Mouse (Mus musculus) inflammation-experienced regulatory T-cells, adult 16 weeks (primary cell): ENCODE results near the gene Hcn2. TPM values are rescaled to one million over a fixed set of nuclear protein-coding genes. Genes with fewer than 3 reads are reported as not detected.

Experiments
- polyA plus RNA-seq: library from polyadenylated mRNA; unstranded; fragments of 100-300 nt; shearing (Covaris generic); gene quantifications from one replicate; pipeline ENCODE4 v1.2.1, GENCODE M21; 2017

Hcn2 gene
- not detected for polyA plus RNA-seq

GRCm38 (mm10) chr10:79716254-79716987 lies at the start of gene Hcn2:
Gene Hcn2, plus strand, starts transcription at chr10:79716634.

GRCm38 (mm10) chr10:79668771-79669575 lies 47.5 kb upstream of the Hcn2 start, which contains the start of gene Tpgs1:
Gene Tpgs1, plus strand, starts transcription at chr10:79669369.

GRCm38 (mm10) chr10:79681591-79682245 lies 34.7 kb upstream of the Hcn2 start, which contains the start of gene Cdc34:
Gene Cdc34, plus strand, starts transcription at chr10:79682195.

GRCm38 (mm10) chr10:79688720-79689119 lies 27.7 kb upstream of the Hcn2 start, which contains the start of gene Gzmm:
Gene Gzmm, plus strand, starts transcription at chr10:79689020.

GRCm38 (mm10) chr10:79704065-79704969 lies 12.1 kb upstream of the Hcn2 start, which contains the start of gene Bsg:
Gene Bsg, plus strand, starts transcription at chr10:79704491.

GRCm38 (mm10) chr10:79745898-79746773 lies 29.7 kb downstream of the Hcn2 start, which contains the start of gene Polrmt:
Gene Polrmt, minus strand, starts transcription at chr10:79746581.

GRCm38 (mm10) chr10:79754856-79755516 lies 38.6 kb downstream of the Hcn2 start, which contains the start of gene Fgf22:
Gene Fgf22, plus strand, starts transcription at chr10:79755076.

GRCm38 (mm10) chr10:79766508-79767325 lies 50.3 kb downstream of the Hcn2 start, which contains the start of gene Rnf126:
Gene Rnf126, minus strand, starts transcription at chr10:79766952.

GRCm38 (mm10) chr10:79777103-79777531 lies 60.7 kb downstream of the Hcn2 start, which contains the start of gene Fstl3:
Gene Fstl3, plus strand, starts transcription at chr10:79777272.

Other genes with a start within 250 kb of the Hcn2 start
- not detected for gene Vmn2r83, start 247.9 kb upstream of the Hcn2 start, polyA plus RNA-seq
- gene Plpp2, start 182.8 kb upstream of the Hcn2 start, polyA plus RNA-seq: 4.6 TPM
- 45.2 TPM for gene Mier2, start 161.4 kb upstream of the Hcn2 start, polyA plus RNA-seq
- gene Theg, start 129.3 kb upstream of the Hcn2 start, polyA plus RNA-seq: not detected
- gene C2cd4c, start 102.6 kb upstream of the Hcn2 start, polyA plus RNA-seq: not detected
- gene Shc2, start 78.7 kb upstream of the Hcn2 start, polyA plus RNA-seq: not detected
- gene Odf3l2, start 70.9 kb upstream of the Hcn2 start, polyA plus RNA-seq: not detected
- 0.65 TPM for gene Madcam1, start 52.1 kb upstream of the Hcn2 start, polyA plus RNA-seq
- 48.4 TPM for gene Tpgs1, start 47.3 kb upstream of the Hcn2 start, polyA plus RNA-seq
- gene Cdc34, start 34.4 kb upstream of the Hcn2 start, polyA plus RNA-seq: 23.4 TPM
- 1.0 TPM for gene Gzmm, start 27.6 kb upstream of the Hcn2 start, polyA plus RNA-seq
- 300 TPM for gene Bsg, start 12.1 kb upstream of the Hcn2 start, polyA plus RNA-seq
- 58.1 TPM for gene Polrmt, start 29.9 kb downstream of the Hcn2 start, polyA plus RNA-seq
- not detected for gene Fgf22, start 38.4 kb downstream of the Hcn2 start, polyA plus RNA-seq
- 8.7 TPM for gene Rnf126, start 50.3 kb downstream of the Hcn2 start, polyA plus RNA-seq
- gene Fstl3, start 60.6 kb downstream of the Hcn2 start, polyA plus RNA-seq: 0.68 TPM
- not detected for gene Prss57, start 74.3 kb downstream of the Hcn2 start, polyA plus RNA-seq
- gene Palm, start 76.9 kb downstream of the Hcn2 start, polyA plus RNA-seq: 0.30 TPM
- not detected for gene Misp, start 104.4 kb downstream of the Hcn2 start, polyA plus RNA-seq
- gene Ptbp1, start 137.8 kb downstream of the Hcn2 start, polyA plus RNA-seq: 375 TPM
- gene Prtn3, start 157.8 kb downstream of the Hcn2 start, polyA plus RNA-seq: not detected
- gene Plppr3, start 158.0 kb downstream of the Hcn2 start, polyA plus RNA-seq: 4.9 TPM
- gene Elane, start 169.6 kb downstream of the Hcn2 start, polyA plus RNA-seq: not detected
- gene Cfd, start 174.2 kb downstream of the Hcn2 start, polyA plus RNA-seq: not detected
- gene Med16, start 192.3 kb downstream of the Hcn2 start, polyA plus RNA-seq: 31.2 TPM
- 11.2 TPM for gene Gm26602, start 194.2 kb downstream of the Hcn2 start, polyA plus RNA-seq
- 0.39 TPM for gene Kiss1r, start 200.3 kb downstream of the Hcn2 start, polyA plus RNA-seq
- 217 TPM for gene R3hdm4, start 204.6 kb downstream of the Hcn2 start, polyA plus RNA-seq
- 9.9 TPM for gene Arid3a, start 210.4 kb downstream of the Hcn2 start, polyA plus RNA-seq
- gene Wdr18, start 243.5 kb downstream of the Hcn2 start, polyA plus RNA-seq: 83.7 TPM